Mouse (Mus musculus): Measurements from ENCODE around the gene Tmprss9. TPM values are rescaled to one million over a fixed set of nuclear protein-coding genes. Genes with fewer than 3 reads are reported as not detected.

The Tmprss9 gene
- polyA plus RNA-seq, 1 experiment: 0.12 TPM

DNA sequence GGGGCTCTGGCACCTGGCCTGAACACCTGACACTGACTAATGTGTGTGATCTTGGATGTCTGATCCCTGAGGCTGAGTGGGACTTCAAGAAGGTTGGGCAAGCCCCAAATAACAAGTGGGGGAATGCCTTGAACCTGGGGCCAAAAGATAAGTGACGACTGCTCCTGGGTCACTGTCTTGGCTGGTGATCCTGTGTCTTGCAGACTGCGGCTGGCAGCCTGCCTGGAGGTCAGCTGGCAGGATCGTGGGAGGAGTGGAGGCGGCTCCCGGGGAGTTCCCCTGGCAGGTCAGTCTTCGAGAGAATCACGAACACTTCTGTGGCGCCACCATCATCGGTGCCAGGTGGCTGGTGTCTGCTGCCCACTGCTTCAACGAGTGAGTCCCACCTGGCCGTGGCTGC is 15.5 kb downstream of the Tmprss9 start:
- DNase-seq (ENCODE audit: low read depth): no peak

DNA sequence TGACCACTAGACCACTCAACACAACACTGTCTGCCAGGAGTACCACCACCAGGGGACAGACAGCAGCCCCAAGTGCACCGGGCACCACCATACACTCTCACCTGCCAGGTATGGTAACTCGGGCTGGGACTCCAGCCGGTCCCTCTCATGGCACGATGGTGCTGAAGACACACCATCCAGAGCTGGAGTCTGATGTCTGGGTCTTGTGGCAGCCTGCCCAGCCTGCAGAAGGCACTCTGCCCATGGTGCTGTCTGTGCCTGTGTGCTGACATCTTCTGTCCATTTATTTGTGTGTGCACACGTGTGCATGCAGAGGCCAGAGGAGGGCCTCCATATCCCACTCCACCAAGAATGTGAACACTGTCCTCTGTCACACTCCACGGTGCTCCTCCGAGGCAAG is 23.5 kb downstream of the Tmprss9 start:
- DNase-seq (ENCODE audit: low read depth): no peak

DNA sequence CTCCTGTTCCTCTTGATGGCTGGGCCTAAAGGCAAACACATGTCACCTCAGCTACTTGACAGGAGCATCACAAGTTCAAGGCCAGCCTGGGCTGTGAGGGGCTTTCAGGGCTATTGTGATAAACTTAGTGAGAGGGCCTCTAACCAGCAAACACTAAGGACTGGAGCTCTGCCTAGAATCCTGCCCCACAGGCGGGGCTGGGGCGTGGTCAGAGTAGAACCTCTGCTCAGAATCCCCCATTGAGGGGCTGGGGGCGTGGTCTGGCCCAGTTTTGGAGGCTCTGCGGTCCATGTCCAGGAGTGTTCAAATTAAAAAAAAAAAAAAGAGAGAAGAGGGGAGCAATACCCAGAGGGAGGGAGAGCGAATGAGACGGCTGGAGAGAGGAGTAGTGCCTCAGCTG is 24.0 kb downstream of the Tmprss9 start:
- no peak for DNase-seq (ENCODE audit: low read depth)

DNA sequence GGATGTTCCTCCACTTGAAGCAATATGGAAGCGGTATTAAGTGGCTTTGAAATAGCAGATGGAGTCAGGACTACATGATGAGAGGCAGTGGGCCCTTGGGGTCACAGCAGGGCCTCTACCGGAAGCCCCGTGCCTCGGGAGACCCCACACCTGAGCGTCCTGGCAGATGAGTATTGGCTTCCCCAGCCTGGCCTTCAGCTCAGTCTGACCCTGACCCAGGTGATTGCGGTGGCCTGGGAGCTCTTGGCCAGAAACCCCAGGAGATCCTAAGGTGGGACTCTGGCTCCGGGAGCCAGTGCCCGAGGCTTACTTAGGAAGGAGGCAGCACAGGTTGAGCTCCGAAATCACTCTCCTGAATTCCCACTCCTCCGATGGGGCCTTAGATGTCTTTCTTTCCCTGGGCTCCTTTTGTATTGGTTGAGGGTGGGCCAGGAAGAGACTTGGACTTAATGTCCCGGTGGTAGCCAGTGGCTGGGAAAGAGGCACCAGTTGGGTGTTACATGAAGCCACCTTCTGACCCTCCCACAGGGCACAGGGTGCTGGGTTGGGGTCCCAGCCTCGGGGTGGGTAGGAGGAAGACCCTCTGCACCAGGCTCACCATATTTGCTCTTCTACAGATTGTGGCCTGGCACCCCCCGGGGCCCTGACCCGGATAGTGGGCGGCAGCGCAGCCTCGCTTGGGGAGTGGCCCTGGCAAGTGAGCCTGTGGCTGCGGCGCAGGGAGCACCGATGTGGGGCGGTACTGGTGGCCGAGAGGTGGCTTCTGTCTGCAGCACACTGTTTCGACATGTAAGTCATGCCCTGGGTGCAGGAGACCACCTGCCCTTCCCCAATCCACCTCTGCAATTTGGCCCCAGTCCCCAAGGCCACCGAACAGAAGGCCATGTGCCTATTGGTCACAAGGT is 25.2 kb downstream of the Tmprss9 start:
- no peak for DNase-seq (ENCODE audit: low read depth)

DNA sequence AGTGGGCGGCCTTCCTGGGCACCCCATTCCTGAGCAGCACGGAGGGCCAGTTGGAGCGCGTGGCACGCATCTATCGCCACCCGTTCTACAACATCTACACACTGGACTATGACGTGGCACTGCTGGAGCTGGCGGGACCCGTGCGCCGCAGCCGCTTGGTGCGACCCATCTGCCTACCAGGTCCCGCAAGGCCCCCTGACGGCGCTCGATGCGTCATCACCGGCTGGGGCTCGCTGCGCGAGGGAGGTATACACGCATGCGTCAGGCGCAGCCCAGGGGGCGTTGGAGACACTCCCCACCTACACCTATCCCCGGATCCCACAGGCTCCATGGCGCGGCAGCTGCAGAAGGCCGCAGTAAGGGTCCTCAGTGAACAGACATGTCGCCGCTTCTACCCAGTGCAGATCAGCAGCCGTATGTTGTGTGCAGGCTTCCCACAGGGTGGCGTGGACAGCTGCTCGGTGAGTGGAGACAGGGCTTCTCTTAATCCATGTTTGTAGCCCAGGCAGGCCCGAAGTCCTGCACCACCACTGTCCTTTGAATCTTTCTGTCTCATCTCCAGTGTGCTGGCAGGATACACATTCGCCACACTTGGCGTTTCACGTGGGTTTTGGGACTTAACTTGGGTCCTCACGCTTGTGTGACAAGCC is 26.3 kb downstream of the Tmprss9 start:
- no peak for DNase-seq (ENCODE audit: low read depth)

DNA sequence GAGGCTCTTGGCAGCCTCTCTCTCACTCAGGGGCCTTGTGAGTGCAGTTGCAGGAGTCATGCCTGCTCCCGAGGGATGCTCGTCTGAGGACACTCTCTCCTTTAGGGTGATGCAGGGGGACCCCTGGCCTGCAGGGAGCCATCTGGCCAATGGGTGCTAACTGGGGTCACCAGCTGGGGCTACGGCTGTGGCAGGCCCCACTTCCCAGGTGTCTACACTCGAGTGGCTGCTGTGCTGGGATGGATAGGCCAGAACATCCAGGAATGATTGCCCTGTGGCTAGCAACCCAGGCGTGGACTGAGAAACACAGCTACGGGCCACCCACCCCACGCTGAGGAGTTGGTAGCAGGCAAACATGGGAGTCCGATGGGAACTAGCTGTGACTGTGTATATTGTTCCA is 27.4 kb downstream of the Tmprss9 start:
- no peak for DNase-seq (ENCODE audit: low read depth)

DNA sequence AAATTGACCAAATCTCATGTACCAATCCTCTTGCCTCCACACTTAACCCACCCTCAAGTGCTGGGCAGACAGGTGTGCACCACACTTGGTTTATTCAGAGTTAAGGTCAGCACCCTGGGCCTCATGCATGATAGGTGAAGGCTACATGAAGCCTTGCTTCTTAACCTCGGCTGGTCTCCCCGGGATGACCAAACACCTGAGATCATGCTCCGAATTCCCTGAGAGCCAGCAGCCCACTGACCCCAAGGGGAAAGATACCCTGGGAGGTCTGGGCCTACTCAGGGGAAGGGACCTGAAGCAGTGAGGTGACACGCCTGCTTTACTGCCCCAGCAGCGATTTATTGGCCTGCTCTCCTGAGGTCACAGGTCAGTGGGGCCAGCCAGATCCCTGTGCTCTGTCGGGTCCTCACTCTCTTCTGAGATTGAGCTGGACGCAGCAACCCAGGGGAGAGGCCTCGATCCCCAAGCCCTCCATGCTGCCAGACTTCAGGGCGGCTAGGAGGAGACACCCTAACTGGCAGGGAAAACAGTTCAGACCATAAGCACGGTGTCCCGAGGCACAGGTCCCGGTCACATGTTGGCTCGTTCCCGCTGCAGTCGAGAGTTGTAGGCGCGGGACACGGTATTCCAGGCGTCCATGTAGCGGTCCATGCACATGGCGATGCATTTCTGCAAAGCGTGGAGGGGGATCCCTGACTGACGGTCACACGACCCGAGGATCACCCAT is 28.1 kb downstream of the Tmprss9 start:
- no peak for DNase-seq (ENCODE audit: low read depth)

DNA sequence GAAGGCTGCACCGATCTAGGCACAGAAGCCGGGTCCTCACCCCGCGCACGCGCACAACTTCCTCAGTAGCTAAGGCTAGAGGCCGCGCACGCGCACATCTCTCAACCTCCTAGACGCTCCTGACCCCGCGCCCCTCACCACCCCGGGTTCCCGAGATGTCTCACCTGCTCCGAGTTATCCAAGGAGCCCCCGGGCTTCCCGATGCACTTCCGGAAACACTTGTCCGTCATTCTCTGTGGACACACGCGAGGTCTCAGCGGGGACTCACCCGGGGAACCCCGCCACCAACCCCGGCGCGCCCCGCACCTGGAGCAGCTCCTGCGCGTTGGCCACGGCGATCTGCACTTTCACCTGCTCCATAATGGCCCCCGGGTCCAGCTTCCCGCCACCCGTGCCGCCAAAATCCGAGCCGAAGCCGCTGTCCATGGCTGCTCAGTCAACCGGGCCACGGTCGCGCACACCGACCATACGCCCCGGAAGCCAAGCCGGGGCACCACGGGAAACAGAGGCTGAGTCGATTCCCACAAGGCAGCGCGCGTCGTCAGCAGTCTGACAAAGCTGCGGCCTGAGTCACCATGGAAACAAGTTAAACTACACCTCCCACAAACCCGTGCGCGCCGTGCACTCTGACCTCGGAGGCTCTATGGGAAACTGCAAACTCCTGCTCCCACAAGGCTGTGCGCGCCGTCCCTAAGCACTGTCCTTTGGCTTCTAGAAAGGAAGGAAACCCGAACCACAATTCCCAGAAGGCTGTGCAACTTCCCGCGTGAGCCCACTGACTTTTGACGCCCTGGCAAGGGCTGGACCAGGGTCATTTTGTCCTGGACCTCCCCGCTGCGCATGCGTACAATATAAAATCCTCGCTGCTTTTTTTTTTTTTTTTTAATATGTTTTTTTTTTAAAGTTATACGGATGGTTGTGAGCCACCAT is 28.9 kb downstream of the Tmprss9 start, which contains the start of gene Timm13:
Timm13 (minus strand) TSS at position 652 of the 930 bp plus-strand sequence.
- peak; percentile 99 for DNase-seq (ENCODE audit: low read depth)

DNA sequence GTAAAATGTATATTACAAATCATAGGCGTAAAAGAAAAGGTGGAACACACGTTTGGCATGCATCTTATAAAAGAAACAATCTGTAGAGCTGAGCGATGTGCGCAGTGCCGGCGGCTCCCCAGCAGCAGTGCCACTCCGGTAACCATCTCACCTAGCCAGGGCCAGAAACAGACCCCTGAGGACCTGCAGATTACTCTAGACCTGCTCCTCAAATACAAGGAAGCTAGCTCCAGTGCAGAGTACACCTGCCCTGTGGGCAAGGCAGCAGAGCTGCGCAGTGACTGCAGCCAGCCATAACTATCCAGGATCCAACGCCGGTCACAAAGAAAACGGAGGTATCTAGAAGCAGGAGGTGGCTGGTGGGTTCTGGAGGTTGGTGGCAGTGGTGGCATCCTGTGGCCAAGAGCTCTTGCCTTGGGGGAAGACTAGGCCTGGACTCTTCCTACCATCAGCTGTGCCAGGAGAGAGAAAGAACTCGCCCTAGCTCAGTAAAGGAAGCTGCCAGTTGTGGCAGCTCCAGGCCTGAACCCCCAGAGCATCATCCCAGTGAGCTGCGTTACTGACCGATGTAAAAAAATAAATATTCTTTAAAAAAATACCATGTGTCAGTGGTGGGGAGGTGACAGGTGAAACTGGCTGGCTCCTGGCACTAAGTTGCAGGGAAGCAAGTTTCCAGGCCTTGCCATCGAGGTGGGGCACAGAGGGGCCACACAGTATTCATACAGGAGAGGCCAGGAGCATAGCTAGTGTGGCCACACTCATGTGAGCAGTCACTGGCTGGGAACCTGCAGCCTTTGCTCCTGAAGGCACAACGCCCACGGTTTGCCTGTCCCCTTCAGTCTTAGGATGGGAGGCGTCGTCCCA is 30.0 kb downstream of the Tmprss9 start:
- no peak for DNase-seq (ENCODE audit: low read depth)

DNA sequence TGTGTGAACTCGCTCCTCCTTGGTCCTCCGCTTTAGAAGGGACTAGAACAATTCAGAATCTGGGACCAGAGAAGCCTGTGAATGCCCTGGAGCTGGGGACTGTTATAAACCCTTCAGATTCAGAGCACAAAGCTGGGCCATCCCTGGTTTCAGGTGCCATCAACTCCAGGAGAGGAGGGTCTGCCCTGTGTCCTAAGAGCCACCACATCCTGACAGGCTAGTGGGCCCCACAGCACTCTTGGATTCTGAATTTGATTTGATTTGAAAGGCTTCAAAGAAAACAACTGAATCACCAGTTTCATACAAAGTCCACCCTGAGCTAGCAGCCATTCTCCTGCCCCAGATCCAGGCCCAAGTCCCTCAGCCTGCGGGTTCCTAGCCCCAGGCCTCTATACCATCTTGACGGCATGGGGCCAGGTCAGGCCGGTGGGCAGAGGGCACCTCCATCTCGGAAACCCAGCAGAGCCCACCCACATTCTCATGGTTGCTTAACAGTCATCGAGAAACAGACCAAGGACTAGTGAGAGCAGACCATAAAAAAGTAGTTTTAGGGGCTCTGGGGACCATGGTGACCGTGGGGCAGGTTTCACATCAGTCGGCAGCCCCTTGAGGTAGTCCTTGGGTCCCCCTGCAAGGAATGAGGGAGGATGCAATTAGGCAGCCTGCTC is 30.8 kb downstream of the Tmprss9 start:
- DNase-seq (ENCODE audit: low read depth): no peak

DNA sequence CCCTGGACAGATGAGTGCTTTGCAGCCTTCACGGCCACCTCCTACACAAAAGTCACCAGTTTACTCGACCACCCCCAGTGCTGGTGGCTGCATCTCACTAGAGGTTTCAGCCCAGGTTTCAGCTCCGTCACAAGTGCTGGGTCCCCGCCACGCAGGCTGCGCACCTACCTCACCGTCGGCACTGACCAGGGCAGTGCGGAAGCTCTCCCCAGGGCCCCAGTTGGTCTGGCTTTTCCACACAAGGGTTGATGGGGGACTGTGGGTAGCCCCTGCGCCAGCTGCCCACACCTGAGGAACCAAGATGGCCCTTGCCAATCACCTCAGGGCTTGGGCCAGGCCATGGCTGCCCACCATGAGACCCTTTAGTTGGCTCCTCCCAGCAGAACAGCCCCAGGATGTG is 31.6 kb downstream of the Tmprss9 start:
- no peak for DNase-seq (ENCODE audit: low read depth)

DNA sequence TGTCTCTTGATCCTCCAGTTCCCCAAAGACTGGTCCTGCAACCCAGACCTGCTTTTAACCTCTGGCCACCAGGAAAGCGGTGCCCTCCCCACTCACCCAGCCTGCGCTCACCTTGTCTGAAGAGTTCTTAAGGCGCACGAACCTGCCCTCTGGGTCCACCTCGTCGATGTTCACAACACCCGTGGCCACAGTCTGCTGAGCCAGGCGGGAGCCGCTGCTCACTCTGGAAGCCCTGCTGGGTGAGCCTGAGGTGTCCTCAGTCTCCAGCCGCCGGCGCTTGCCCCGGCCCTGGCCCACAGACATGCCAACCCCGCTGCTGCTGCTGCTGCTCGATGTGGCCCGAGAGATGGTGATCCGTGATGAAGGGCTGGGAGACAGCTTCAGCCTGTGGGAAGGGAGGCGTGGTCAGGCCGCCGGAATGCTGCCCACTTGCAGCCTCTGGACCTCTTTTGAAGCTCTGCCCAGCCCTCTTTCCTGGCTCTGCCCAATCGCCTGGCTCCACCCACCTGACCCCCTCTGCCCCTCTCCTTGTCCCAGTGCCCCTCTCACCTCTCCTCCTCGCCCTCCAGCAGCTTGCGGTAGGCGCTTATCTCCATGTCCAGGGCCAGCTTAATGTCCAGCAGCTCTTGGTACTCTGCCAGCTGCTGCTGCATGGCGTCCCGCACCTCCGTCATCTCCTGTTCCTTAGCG is 32.5 kb downstream of the Tmprss9 start:
- no peak for DNase-seq (ENCODE audit: low read depth)

DNA sequence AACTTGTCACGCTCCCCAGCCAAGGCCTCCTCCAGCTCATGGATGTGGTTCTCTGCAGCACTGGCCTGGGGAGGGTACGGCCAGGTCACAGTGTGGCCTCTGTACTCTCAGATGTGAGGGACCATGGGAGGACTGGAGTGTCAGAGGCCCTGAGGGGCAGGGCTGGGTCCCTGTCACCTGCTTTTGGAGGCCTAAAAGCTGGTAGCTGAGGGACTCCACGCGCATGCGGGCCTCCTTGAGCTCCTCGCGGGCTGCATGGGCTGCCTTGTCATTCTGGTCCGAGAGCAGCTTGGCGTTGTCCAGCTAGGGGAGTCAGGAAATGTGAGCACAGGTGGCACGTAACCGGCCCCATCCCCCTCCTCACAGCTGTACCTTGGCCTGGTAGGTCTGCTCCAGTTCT is 33.1 kb downstream of the Tmprss9 start:
- no peak for DNase-seq (ENCODE audit: low read depth)

DNA sequence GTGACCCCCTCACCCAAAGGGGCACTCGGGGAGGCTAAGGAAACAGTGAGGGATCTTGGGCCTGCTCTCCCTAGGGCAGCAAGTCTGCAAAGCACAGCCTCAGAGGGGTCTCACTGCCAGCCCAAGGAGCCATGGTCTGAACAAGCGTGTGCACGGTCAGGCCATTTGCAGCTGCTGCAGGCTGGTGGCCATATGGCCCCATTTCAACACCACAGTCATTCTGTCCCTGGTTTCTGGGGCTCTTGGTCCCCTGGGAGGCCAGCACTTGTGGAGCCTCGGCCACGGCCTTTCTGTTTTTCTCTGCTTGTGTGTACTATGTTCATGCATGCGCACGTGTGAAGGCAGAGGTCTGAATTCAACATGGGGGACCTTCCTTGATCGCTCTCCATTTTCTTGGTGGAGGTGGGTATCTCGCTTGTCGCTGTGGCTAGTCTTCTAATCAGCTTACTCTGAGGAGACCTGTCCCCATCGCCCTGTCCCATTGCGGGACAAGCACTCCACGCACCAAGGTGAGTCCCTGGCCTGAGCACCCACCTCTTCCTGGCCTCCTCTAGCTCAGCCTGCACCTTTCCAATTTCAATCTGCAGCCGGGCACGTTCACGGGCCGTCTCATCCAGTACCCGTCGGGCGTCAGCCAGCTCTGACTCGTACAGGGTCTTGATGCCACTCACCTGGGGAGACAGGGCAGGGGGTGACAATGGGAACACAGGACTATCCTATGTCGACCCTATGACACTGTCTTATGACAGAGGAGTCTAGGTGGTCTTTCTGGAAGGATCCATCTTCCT is 37.9 kb downstream of the Tmprss9 start:
- DNase-seq (ENCODE audit: low read depth): no peak

DNA sequence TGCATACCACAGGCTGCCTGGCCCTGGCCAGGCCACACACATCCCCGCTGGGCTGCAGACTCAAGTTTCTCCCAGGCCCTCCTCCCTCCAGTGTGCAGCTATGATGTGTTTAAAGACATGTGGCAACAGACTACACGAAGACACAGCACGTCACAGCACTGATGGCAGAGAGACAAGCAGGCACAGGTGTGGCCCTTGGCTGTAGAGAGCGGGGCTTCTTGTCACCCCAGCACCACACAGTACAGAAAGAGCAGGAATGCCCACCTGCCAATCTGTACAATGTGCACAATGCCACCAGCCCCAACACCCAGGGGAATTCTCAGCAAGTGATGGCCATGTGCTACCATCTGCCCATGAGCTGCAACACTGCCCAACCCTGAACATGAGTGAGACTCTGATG is 39.7 kb downstream of the Tmprss9 start:
- no peak for DNase-seq (ENCODE audit: low read depth)

DNA sequence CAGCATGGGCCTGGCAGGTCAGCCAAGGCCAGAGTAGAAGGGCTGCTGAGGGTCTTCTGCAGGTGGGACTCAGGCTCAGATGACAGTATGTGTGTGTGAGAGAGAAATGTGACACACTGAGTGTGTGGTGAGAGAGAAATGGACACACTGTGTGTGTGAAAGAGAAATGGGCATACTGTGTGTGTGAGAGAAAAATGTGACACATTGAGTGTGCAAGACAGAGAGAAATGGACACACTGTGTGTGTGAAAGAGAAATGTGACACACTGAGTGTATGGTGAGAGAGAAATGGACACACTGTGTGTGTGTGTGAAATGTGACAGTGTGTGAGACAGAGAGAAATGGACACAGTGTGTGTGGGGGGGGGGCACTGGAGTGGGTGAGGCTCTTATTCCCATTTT is 40.2 kb downstream of the Tmprss9 start:
- no peak for DNase-seq (ENCODE audit: low read depth)

DNA sequence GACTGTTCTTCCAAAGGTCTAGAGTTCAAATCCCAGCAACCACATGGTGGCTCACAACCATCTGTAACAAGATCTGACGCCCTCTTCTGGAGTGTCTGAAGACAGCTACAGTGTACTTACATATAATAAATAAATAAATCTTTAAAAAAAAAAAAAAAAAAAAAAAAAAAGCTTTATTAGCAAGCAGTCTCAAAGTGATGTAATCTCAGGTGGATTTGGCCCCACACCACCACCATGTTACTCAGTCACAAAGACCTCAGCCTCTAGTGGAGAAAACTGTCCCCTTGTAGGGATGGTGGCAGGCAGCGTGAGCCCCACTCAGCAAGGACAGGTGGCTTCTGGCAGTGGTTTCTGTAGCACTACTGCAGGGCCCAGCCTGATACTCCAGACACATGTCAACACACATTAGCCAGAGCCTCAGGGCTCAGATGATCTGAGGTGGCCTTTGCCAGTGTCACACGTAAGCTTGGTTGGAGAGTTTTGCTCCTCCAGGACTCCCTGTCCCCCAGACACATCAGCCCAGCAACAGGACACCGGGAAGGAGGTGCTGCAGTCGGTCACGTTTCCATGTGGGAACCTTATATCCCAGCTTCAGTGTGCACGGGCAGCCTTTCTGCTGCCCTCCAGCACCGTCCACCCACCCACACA is 41.8 kb downstream of the Tmprss9 start:
- no peak for DNase-seq (ENCODE audit: low read depth)

DNA sequence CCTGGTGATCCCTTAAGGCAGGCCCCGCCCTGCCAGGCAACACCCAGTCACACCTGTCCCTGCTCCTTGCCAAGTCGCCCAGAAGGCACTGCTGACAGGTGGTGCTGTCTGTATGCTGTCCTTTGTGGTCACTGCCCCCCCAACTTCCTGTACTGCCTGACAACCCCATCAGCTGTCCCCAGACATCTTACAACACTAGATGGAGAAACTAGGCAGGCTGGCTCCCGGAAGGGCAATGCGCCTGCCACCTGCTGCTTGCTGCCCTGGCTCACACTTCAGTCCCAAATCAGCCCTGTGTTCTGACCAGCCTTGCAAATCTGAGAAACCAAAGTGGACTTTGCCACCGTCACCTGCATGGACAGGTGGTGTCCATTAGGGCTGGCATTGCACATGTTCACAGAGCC is 42.6 kb downstream of the Tmprss9 start:
- DNase-seq (ENCODE audit: low read depth): no peak

All from gonadal fat pad, adult 2 months (tissue).